Mouse (Mus musculus) colon, adult 2 months (tissue): ENCODE data around the gene Gpatch2l. TPM values are rescaled to one million over a fixed set of nuclear protein-coding genes. Genes with fewer than 3 reads are reported as not detected.

Experiments
- polyA plus RNA-seq: library from polyadenylated mRNA; depleted of rRNA; stranded (reverse); fragments of >200 nt; gene quantifications from 2 replicates; pipeline ENCODE4 v1.2.3, GENCODE M21; 2012; rRNA removed

Gpatch2l gene
- 7.5 and 7.8 TPM in 2 replicates for polyA plus RNA-seq

DNA sequence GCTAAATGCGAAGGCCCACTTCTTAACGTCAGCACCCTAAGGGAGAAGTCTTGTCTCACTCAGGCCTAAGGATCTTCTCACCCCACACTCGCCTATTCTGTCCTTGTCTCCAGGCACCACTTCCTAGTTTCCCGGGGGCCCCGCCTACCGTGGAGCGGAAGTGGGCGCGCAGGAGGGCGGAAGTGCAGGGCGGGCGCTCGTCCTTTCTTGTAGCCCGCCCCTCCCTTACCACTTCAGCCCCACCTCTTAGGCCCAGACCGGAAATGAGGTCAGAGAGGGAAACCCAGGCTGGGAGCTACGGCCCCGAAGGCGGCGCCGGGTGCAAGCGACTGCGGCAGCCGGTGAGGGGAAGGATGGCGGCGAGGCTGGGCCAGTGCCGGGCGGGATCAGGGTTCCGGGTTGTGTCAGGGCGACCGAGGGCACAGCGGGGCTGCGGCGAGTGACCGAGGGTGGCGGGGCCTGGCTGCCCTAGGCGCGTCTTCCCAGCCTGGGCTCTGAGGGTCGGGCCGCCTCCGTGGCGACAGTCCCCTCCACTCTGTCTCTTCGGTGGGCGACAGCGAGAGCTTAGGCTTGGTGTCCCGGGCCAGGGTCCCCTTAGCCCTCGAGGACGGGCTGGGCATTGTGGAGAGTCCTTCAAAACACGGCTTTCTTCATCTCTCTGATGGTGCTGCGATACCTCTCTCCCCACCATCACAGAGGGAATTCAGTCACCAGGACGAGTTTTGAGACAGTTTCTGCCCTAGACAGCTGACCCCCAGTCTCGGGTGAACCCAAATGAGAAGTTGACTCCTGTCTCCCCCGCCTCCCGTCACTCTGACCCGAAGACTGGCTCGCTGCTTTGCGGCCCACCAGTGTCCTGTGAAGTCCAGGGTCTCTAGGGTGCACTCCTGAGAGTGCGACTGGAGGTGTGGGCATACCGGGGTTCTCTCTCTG, at the start of gene Gpatch2l:
TSS of gene Gpatch2l (plus strand) at position 255 of the 933 bp plus-strand sequence.

Other genes with a start within 250 kb of the Gpatch2l start
- gene Tgfb3, start 162.8 kb upstream of the Gpatch2l start, polyA plus RNA-seq, result 9.6 and 10.9 TPM in 2 replicates
- 19.5 and 20.6 TPM in 2 replicates for gene Ift43, start 159.3 kb upstream of the Gpatch2l start, polyA plus RNA-seq
- 0.07 and 0.30 TPM in 2 replicates for gene Esrrb, start 119.3 kb downstream of the Gpatch2l start, polyA plus RNA-seq